Mouse (Mus musculus) thymus, adult 2 months (tissue): ENCODE data around the gene Tcf12.

Experiments
- CTCF ChIP-seq: fragments of 200-500 bp; IDR thresholded peaks from 2 replicates; pipeline ENCODE4 v1.5.1; 2012; ENCODE audit warnings: mild to moderate bottlenecking, control low read depth, low read length, moderate library complexity, borderline replicate concordance; ENCODE audit not compliant: control insufficient read depth, poor library complexity, insufficient read depth; ENCODE audit errors: extremely low read depth
- POLR2A ChIP-seq: fragments of 200-500 bp; IDR thresholded peaks from 2 replicates; pipeline ENCODE4 v1.6.1; 2012; ENCODE audit warnings: mild to moderate bottlenecking, low read length, control low read depth, moderate library complexity; ENCODE audit not compliant: control insufficient read depth, poor library complexity, insufficient read depth; ENCODE audit errors: extremely low read depth

- no peak for TF ChIP-seq POLR2A
- no peak for TF ChIP-seq CTCF
These were observed 147.6 kb downstream of the Tcf12 start for GRCm38 (mm10) chr9:71964039-71964438.
